Mouse (Mus musculus) olfactory bulb, adult 2 months (tissue): ENCODE results near the gene Mapkapk3.

Source experiments
- CTCF ChIP-seq: fragments of 200-500 bp; IDR thresholded peaks from 2 replicates; pipeline ENCODE4 v1.5.1; 2012; ENCODE audit warnings: low read depth, mild to moderate bottlenecking, low read length, moderate library complexity; ENCODE audit not compliant: insufficient read depth
- POLR2A ChIP-seq: fragments of 200-500 bp; IDR thresholded peaks from 2 replicates; pipeline ENCODE4 v1.6.1; 2012; ENCODE audit warnings: mild to moderate bottlenecking, low read depth, low read length, moderate library complexity; ENCODE audit not compliant: insufficient read depth

- TF ChIP-seq POLR2A (peak; percentile 96), CTCF (no peak)
Observed at GRCm38 (mm10) chr9:107231539-107232139, 58.0 kb downstream of the Mapkapk3 start, which contains the start of gene Dock3.
